ENCODE assay signal across 16 mouse cellular contexts in the genomic region with DNA sequence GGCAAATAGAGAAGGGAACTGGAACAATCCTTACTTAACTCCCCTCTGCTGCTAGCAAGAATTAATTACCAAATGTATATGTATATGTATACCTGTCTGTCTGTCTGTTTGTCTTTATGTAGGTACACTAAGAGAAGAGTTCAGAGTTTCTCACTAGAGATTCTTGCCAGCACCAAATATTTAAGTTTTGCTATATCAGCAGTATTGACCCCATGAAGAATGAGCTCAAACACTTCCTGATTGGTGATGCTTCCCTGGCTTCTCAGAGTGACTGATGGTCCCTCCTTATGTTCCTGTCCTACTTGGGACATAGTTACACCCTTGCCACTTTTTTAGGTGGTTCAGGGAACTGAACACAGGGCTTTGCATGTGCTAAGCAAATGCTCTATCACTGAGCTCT.
"Had no signal": no experiment of that assay in that cellular context is flagged by ENCODE, and none has a peak within 500 bp of the region (broad histone marks: within the 10 kb centered on the region; RNA-seq: fewer than 3 reads in every experiment).

No protein-coding gene starts in this region.

- H3K27ac ChIP-seq: neural tube, embryonic 12.5 days; neural tube, embryonic 13.5 days; neural tube, embryonic 15.5 days; stomach, embryonic 15.5 days; stomach, postnatal 0 days had no signal

- H3K4me3 ChIP-seq: neural tube, embryonic 12.5 days; neural tube, embryonic 13.5 days; neural tube, embryonic 15.5 days; stomach, embryonic 15.5 days had no signal

- H3K27me3 ChIP-seq: neural tube, embryonic 12.5 days; neural tube, embryonic 13.5 days; neural tube, embryonic 15.5 days; stomach, embryonic 15.5 days had no signal

- H3K9me3 ChIP-seq: neural tube, embryonic 12.5 days; neural tube, embryonic 13.5 days; neural tube, embryonic 15.5 days; stomach, embryonic 15.5 days had no signal

- H3K9ac ChIP-seq: neural tube, embryonic 12.5 days; neural tube, embryonic 13.5 days; neural tube, embryonic 15.5 days; stomach, embryonic 15.5 days had no signal

- DNase-seq: retina, postnatal 1 day; right cerebral cortex, adult 18-20 months; right cerebral cortex, postnatal 14 days; right cerebral cortex, postnatal 25 days; right cerebral cortex, postnatal 4 days; spleen, adult 18-20 months; thymus, adult 2 months; thymus, postnatal 14 days; thymus, postnatal 25 days; thymus, postnatal 36 days; thymus, postnatal 4 days had no signal

- H3K4me2 ChIP-seq: neural tube, embryonic 12.5 days; neural tube, embryonic 13.5 days; neural tube, embryonic 15.5 days; stomach, embryonic 15.5 days had no signal

- H3K4me1 ChIP-seq: neural tube, embryonic 12.5 days; neural tube, embryonic 13.5 days; neural tube, embryonic 15.5 days; stomach, embryonic 15.5 days had no signal
